9 mouse cellular contexts compared by ENCODE assay signal in the genomic region with DNA sequence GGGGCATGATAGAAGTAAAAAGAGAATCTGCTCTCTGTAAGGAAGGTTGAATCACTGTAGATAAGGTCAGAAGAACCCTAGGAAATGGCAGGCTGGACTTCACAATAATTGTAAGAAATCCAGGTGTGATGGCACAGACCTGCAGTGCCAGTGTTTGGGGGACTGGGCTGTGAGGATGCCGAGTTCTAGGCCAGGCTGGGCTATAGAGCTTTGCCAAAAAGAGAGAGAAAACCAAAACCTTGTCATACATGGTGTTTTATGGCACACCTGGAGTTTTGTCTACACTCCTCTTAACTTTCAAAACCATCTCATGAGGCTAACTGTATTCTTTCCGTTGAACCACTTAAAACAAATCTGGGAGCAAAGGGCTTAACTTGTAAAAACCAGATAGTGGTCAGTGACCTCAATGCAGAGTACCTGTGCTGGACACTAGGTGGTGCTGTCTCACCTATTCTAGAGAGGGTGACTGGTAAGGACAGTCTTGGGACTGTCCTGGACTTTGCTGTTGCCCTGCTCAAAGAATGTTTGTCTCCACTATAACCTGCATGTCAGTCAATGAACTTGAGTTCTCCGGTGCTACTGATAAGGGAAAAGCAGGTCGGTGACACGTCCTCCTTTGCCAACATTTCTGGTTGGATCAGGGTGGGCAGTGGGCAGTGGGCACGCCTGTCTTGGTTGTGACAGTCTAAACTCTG. TPM values are rescaled to one million over a fixed set of nuclear protein-coding genes. Genes with fewer than 3 reads are reported as not detected.
DNase-seq lines count a peak whose midpoint lies in the region; ATAC-seq lines count a peak whose summit lies in the region.
"Had no signal": no experiment of that assay in that cellular context is flagged by ENCODE, and none has a peak within 500 bp of the region (broad histone marks: within the 10 kb centered on the region; RNA-seq: fewer than 3 reads in every experiment).

No protein-coding gene starts in this region.

- peaks cover 4% of the 10 kb centered on the region; the same call in 1 of the 2 replicates for H3K4me1 ChIP-seq in embryonic facial prominence, embryonic 14.5 days (ENCODE audit: control insufficient read depth, insufficient read depth, low read length)
- peaks cover 11% of the 10 kb centered on the region; the same call in 1 of the 2 replicates for H3K4me1 ChIP-seq in heart, embryonic 15.5 days (replicated peaks)
- H3K4me1 ChIP-seq in lung, embryonic 15.5 days, result no peaks in the 10 kb centered on the region

- peak; percentile 78 for ATAC-seq in embryonic facial prominence, embryonic 14.5 days (ENCODE audit: low read depth)
- peak; percentile 83 for ATAC-seq in heart, embryonic 15.5 days (replicated peaks; ENCODE audit: insufficient number of reproducible peaks, insufficient read depth, low FRiP score, low read depth)
- peak; percentile 69; the same call in 1 of the 2 replicates for ATAC-seq in lung, embryonic 15.5 days (ENCODE audit: borderline replicate concordance, extremely low read depth, low FRiP score, low TSS enrichment)

- DNase-seq in CD8-positive naive resting alpha-beta T cell, adult 2 months (ENCODE audit: low read depth in 2 of 2, low spot score in 2 of 2), result peak; percentile 28 to 45
- peak; percentile 78 for DNase-seq in adrenal gland, postnatal 25 days
- peak; percentile 61 for DNase-seq in embryonic facial prominence, embryonic 14.5 days (ENCODE audit: low spot score)
- DNase-seq in kidney, postnatal 25 days, result peak; percentile 83 to 89
- peak; percentile 18 for DNase-seq in retina, adult 2 months (ENCODE audit: low read depth, low spot score)
- DNase-seq in thymus, postnatal 36 days, result peak; percentile 46 to 52

- H3K27ac ChIP-seq in embryonic facial prominence, embryonic 14.5 days (replicated peaks; ENCODE audit: low read depth, low read length), result no peak overlapping the region
- no peak overlapping the region for H3K27ac ChIP-seq in heart, embryonic 15.5 days
- H3K27ac ChIP-seq in lung, embryonic 15.5 days, result no peak overlapping the region
- H3K27ac ChIP-seq: heart, embryonic 13.5 days had no signal

- no peaks in the 10 kb centered on the region for H3K27me3 ChIP-seq in embryonic facial prominence, embryonic 14.5 days (replicated peaks; ENCODE audit: control insufficient read depth, insufficient read depth, low read length)
- no peaks in the 10 kb centered on the region for H3K27me3 ChIP-seq in heart, embryonic 15.5 days
- H3K27me3 ChIP-seq in lung, embryonic 15.5 days, result no peaks in the 10 kb centered on the region
- H3K27me3 ChIP-seq: heart, embryonic 13.5 days had no signal

- no peak overlapping the region for H3K9ac ChIP-seq in embryonic facial prominence, embryonic 14.5 days (ENCODE audit: low read depth, low read length)
- no peak overlapping the region for H3K9ac ChIP-seq in heart, embryonic 15.5 days
- H3K9ac ChIP-seq in lung, embryonic 15.5 days, result no peak overlapping the region
- H3K9ac ChIP-seq: heart, embryonic 13.5 days had no signal

- 55% methylated on average over 6 of the region's 6 CpGs for WGBS in embryonic facial prominence, embryonic 14.5 days
- WGBS in heart, embryonic 15.5 days, result 39% methylated on average over 6 of the region's 6 CpGs
- WGBS in lung, embryonic 15.5 days, result 42% methylated on average over 6 of the region's 6 CpGs

- H3K9me3 ChIP-seq in embryonic facial prominence, embryonic 14.5 days (ENCODE audit: control insufficient read depth, low read length), result no peaks in the 10 kb centered on the region
- no peaks in the 10 kb centered on the region for H3K9me3 ChIP-seq in heart, embryonic 15.5 days (replicated peaks)
- H3K9me3 ChIP-seq in lung, embryonic 15.5 days, result no peaks in the 10 kb centered on the region
- H3K9me3 ChIP-seq: heart, embryonic 13.5 days had no signal

- H3K4me2 ChIP-seq in embryonic facial prominence, embryonic 14.5 days (ENCODE audit: low read depth, low read length), result no peak overlapping the region
- H3K4me2 ChIP-seq in heart, embryonic 15.5 days, result no peak overlapping the region
- H3K4me2 ChIP-seq in lung, embryonic 15.5 days, result no peak overlapping the region
- H3K4me2 ChIP-seq: heart, embryonic 13.5 days had no signal

- H3K4me3 ChIP-seq in embryonic facial prominence, embryonic 14.5 days (ENCODE audit: low read depth, low read length), result no peak overlapping the region
- no peak overlapping the region for H3K4me3 ChIP-seq in heart, embryonic 15.5 days
- H3K4me3 ChIP-seq in lung, embryonic 15.5 days, result no peak overlapping the region
- H3K4me3 ChIP-seq: heart, embryonic 13.5 days had no signal

- H3K36me3 ChIP-seq in embryonic facial prominence, embryonic 14.5 days (ENCODE audit: control insufficient read depth, insufficient read depth, low read length), result no peaks in the 10 kb centered on the region
- H3K36me3 ChIP-seq in heart, embryonic 15.5 days, result no peaks in the 10 kb centered on the region
- no peaks in the 10 kb centered on the region for H3K36me3 ChIP-seq in lung, embryonic 15.5 days
- H3K36me3 ChIP-seq: heart, embryonic 13.5 days had no signal

RNA-seq across cellular contexts. Expression of gene Asb4, which starts 27.7 kb away (rescaled TPM):
- total RNA-seq in adrenal gland, postnatal 25 days (2021), result 2.6 and 3.5 TPM in 2 replicates
- 31.4 and 42.3 TPM in 2 replicates for polyA plus RNA-seq in embryonic facial prominence, embryonic 14.5 days (2014; fragmentation: Nextera tagmentation; extraction: Ambion mirVana)
- polyA plus RNA-seq in heart, embryonic 15.5 days (2015; fragmentation: Nextera tagmentation; extraction: Ambion mirVana), result 26.4 and 27.4 TPM in 2 replicates
- polyA plus RNA-seq in lung, embryonic 15.5 days (2015; fragmentation: Nextera tagmentation; extraction: Ambion mirVana), result 7.3 and 8.2 TPM in 2 replicates

Comparison
In these comparisons a context has a peak if more than half of its experiments do, and no peak if none do; other contexts are left out.
1. DNase-seq: peak in every context shown above with its lines; median percentile 86 in kidney, postnatal 25 days; 78 in adrenal gland, postnatal 25 days; 61 in embryonic facial prominence, embryonic 14.5 days; 49 in thymus, postnatal 36 days; 36 in CD8-positive naive resting alpha-beta T cell, adult 2 months; 18 in retina, adult 2 months.